Mouse (Mus musculus) lung, embryonic 14.5 days (tissue): ENCODE data around the gene Ifitm1. TPM values are rescaled to one million over a fixed set of nuclear protein-coding genes. Genes with fewer than 3 reads are reported as not detected.
"Not testable (repeated sequence)": the region's sequence is repeated elsewhere in the genome, so short reads cannot be mapped to it uniquely, and the experiment has no call there.

Experiments
- ATAC-seq: fragments of 200-750 bp; cut with Nextera tagmentation; 2 replicates; pipeline ENCODE4 v1.8.0; 2017; ENCODE audit warnings: mild to moderate bottlenecking, moderate TSS enrichment, moderate library complexity; ENCODE audit not compliant: insufficient read depth
- DNase-seq: peaks from one replicate; pipeline ENCODE4 v3.0.0-alpha.2; 2015
- H3K27ac ChIP-seq: fragments of 300-500 bp; sonication (generic); 2 replicates; pipeline ENCODE4 v1.5.1; 2014; ENCODE audit warnings: low read depth, mild to moderate bottlenecking, moderate library complexity
- H3K27me3 ChIP-seq: fragments of 300-500 bp; sonication (generic); 2 replicates; pipeline ENCODE4 v1.6.1; 2014; ENCODE audit warnings: low read length, control low read depth; ENCODE audit not compliant: insufficient read depth
- H3K36me3 ChIP-seq: fragments of 300-500 bp; sonication (generic); 2 replicates; pipeline ENCODE4 v1.6.1; 2014; ENCODE audit warnings: control low read depth; ENCODE audit not compliant: insufficient read depth
- H3K4me1 ChIP-seq: fragments of 300-500 bp; sonication (generic); 2 replicates; pipeline ENCODE4 v1.6.1; 2014; ENCODE audit warnings: antibody characterized with exemption, control low read depth; ENCODE audit not compliant: insufficient read depth
- H3K4me2 ChIP-seq: fragments of 300-500 bp; sonication (generic); 2 replicates; pipeline ENCODE4 v1.6.1; 2014; ENCODE audit warnings: mild to moderate bottlenecking
- H3K4me3 ChIP-seq: fragments of 300-500 bp; sonication (generic); 2 replicates; pipeline ENCODE4 v1.5.1; 2014; ENCODE audit warnings: low read depth, low read length
- H3K9ac ChIP-seq: fragments of 300-500 bp; sonication (generic); 2 replicates; pipeline ENCODE4 v1.6.1; 2014
- H3K9me3 ChIP-seq: fragments of 300-500 bp; sonication (generic); 2 replicates; pipeline ENCODE4 v1.6.1; 2016; ENCODE audit warnings: low read depth, low read length, control low read depth
- CTCF ChIP-seq: IDR thresholded peaks from 2 replicates; pipeline ENCODE4 v1.5.1; 2016; ENCODE audit warnings: antibody characterized with exemption, low read depth
- WGBS: fragments of 180-500 bp; shearing (Covaris S2); extraction: QIAGEN DNeasy Blood & Tissue Kit; methylation state at CpG from one replicate; pipeline ENCODE4 v1.1.7; 2014; 5-methylcytosine and 5-hydroxymethylcytosine counted together
- polyA plus RNA-seq: library from polyadenylated mRNA; unstranded; fragments of >200 nt; fragmentation: Nextera tagmentation; extraction: Ambion mirVana; gene quantifications from 2 replicates; pipeline ENCODE4 v1.2.1, GENCODE M21; 2014

Gene Ifitm1
- polyA plus RNA-seq, 1 experiment from 2014 or later = 42.5 TPM

- H3K9ac ChIP-seq = no peak overlapping the region
- H3K4me3 ChIP-seq = no peak overlapping the region
- H3K9me3 ChIP-seq = no peaks in the 10 kb centered on the region
- WGBS = 81% methylated on average over 10 of the region's 10 CpGs
- H3K36me3 ChIP-seq = no peaks in the 10 kb centered on the region
- no peak for TF ChIP-seq CTCF
- no peak overlapping the region for H3K4me2 ChIP-seq
- no peaks in the 10 kb centered on the region for H3K4me1 ChIP-seq
- no peak overlapping the region for H3K27ac ChIP-seq
- ATAC-seq (no peak), DNase-seq (no peak)
- no peaks in the 10 kb centered on the region for H3K27me3 ChIP-seq
These were observed 50.0 kb downstream of the Ifitm1 start for GRCm38 (mm10) chr7:141016707-141017697.

GRCm38 (mm10) chr7:141017824-141018223 is 50.8 kb downstream of the Ifitm1 start, which contains the start of gene Ifitm6:
Gene Ifitm6, minus strand, starts transcription at chr7:141017924.
- H3K4me2 ChIP-seq, H3K36me3 ChIP-seq, H3K4me3 ChIP-seq, H3K9ac ChIP-seq, H3K4me1 ChIP-seq, H3K27ac ChIP-seq, ATAC-seq, DNase-seq, H3K27me3 ChIP-seq, H3K9me3 ChIP-seq: not testable (repeated sequence)
- 89% methylated on average over 1 of the region's 1 CpGs for WGBS

GRCm38 (mm10) chr7:141019028-141019427 is 52.0 kb downstream of the Ifitm1 start:
- TF ChIP-seq CTCF = no peak
- Histone ChIP-seq H3K27me3 (no peaks in the 10 kb centered on the region), H3K36me3 (no peaks in the 10 kb centered on the region), H3K27ac (no peak overlapping the region), H3K4me2 (no peak overlapping the region), H3K9ac (no peak overlapping the region), H3K4me1 (no peaks in the 10 kb centered on the region), H3K4me3 (no peak overlapping the region), H3K9me3 (no peaks in the 10 kb centered on the region)
- DNase-seq (no peak), ATAC-seq (no peak)
- 91% methylated on average over 5 of the region's 5 CpGs for WGBS

Other genes starting within 250 kb of the Ifitm1 start
- 0.09 TPM in 1 of 2 replicates, not detected in the other for gene Cyp2e1, start 203.5 kb upstream of the Ifitm1 start, polyA plus RNA-seq
- gene Syce1, start 179.4 kb upstream of the Ifitm1 start, polyA plus RNA-seq = 0.68 TPM in 1 of 2 replicates, not detected in the other
- 0.77 and 0.83 TPM in 2 replicates for gene Zfp941, start 145.0 kb upstream of the Ifitm1 start, polyA plus RNA-seq
- gene Urah, start 132.2 kb upstream of the Ifitm1 start, polyA plus RNA-seq = 2.2 and 3.2 TPM in 2 replicates
- not detected in 2 replicates for gene Scgb1c1, start 121.7 kb upstream of the Ifitm1 start, polyA plus RNA-seq
- 0.18 TPM in 1 of 2 replicates, not detected in the other for gene Odf3, start 119.4 kb upstream of the Ifitm1 start, polyA plus RNA-seq
- not detected in 2 replicates for gene Gm45785, start 110.9 kb upstream of the Ifitm1 start, polyA plus RNA-seq
- 53.8 and 54.8 TPM in 2 replicates for gene Ric8a, start 110.3 kb upstream of the Ifitm1 start, polyA plus RNA-seq
- 40.9 and 47.0 TPM in 2 replicates for gene Bet1l, start 109.6 kb upstream of the Ifitm1 start, polyA plus RNA-seq
- gene Psmd13, start 85.3 kb upstream of the Ifitm1 start, polyA plus RNA-seq = 139 and 167 TPM in 2 replicates
- 16.6 and 18.2 TPM in 2 replicates for gene Sirt3, start 84.9 kb upstream of the Ifitm1 start, polyA plus RNA-seq
- gene Cox8b, start 66.8 kb upstream of the Ifitm1 start, polyA plus RNA-seq = 1.7 TPM in 1 of 2 replicates, not detected in the other
- 0.08 TPM in 1 of 2 replicates, not detected in the other for gene Nlrp6, start 46.3 kb upstream of the Ifitm1 start, polyA plus RNA-seq
- 20.7 and 22.6 TPM in 2 replicates for gene Pgghg, start 25.8 kb upstream of the Ifitm1 start, polyA plus RNA-seq
- gene Ifitm5, start 16.9 kb upstream of the Ifitm1 start, polyA plus RNA-seq = 1.0 and 1.3 TPM in 2 replicates
- not detected in 2 replicates for gene Gm45717, start 11.3 kb upstream of the Ifitm1 start, polyA plus RNA-seq
- 1,035 and 1,087 TPM in 2 replicates for gene Ifitm2, start 11.2 kb upstream of the Ifitm1 start, polyA plus RNA-seq
- gene Ifitm3, start 43.5 kb downstream of the Ifitm1 start, polyA plus RNA-seq = 164 and 183 TPM in 2 replicates
- gene Ifitm6, start 50.7 kb downstream of the Ifitm1 start, polyA plus RNA-seq = 0.49 and 1.1 TPM in 2 replicates
- gene Gm17387, start 61.9 kb downstream of the Ifitm1 start, polyA plus RNA-seq = not detected in 2 replicates
- 5.6 and 7.1 TPM in 2 replicates for gene B4galnt4, start 93.9 kb downstream of the Ifitm1 start, polyA plus RNA-seq
- gene Pkp3, start 111.0 kb downstream of the Ifitm1 start, polyA plus RNA-seq = 7.5 and 8.7 TPM in 2 replicates
- 7.8 and 9.8 TPM in 2 replicates for gene Sigirr, start 133.4 kb downstream of the Ifitm1 start, polyA plus RNA-seq
- gene Ano9, start 150.6 kb downstream of the Ifitm1 start, polyA plus RNA-seq = 4.2 and 4.3 TPM in 2 replicates
- gene Ptdss2, start 155.2 kb downstream of the Ifitm1 start, polyA plus RNA-seq = 50.6 and 57.7 TPM in 2 replicates
- 124 and 130 TPM in 2 replicates for gene Rnh1, start 205.6 kb downstream of the Ifitm1 start, polyA plus RNA-seq
- gene Hras, start 226.8 kb downstream of the Ifitm1 start, polyA plus RNA-seq = 85.8 and 97.4 TPM in 2 replicates
- 3.8 and 4.3 TPM in 2 replicates for gene Lrrc56, start 226.9 kb downstream of the Ifitm1 start, polyA plus RNA-seq
- 0.74 and 1.4 TPM in 2 replicates for gene Lmntd2, start 246.9 kb downstream of the Ifitm1 start, polyA plus RNA-seq
- gene Rassf7, start 248.6 kb downstream of the Ifitm1 start, polyA plus RNA-seq = 38.9 and 41.1 TPM in 2 replicates